Mouse (Mus musculus) midbrain, postnatal 0 days (tissue): Measurements from ENCODE around the gene Xdh. TPM values are rescaled to one million over a fixed set of nuclear protein-coding genes. Genes with fewer than 3 reads are reported as not detected.

Source experiments
- ATAC-seq: fragments of 200-750 bp; cut with Nextera tagmentation; 2 replicates; pipeline ENCODE4 v1.8.0; 2017; ENCODE audit warnings: moderate number of reproducible peaks, mild to moderate bottlenecking, moderate TSS enrichment, moderate library complexity; ENCODE audit not compliant: low FRiP score
- DNase-seq: peaks from one replicate; pipeline ENCODE4 v3.0.0-alpha.2; 2015; ENCODE audit warnings: low spot score
- H3K27ac ChIP-seq: fragments of 300-500 bp; sonication (generic); 2 replicates; pipeline ENCODE4 v1.5.1; 2014; ENCODE audit warnings: low read depth, mild to moderate bottlenecking, low read length, mixed read lengths
- H3K27me3 ChIP-seq: fragments of 300-500 bp; sonication (generic); 2 replicates; pipeline ENCODE4 v1.6.1; 2014; ENCODE audit warnings: low read length, control low read depth, mixed read lengths; ENCODE audit not compliant: insufficient read depth
- H3K36me3 ChIP-seq: fragments of 300-500 bp; sonication (generic); 2 replicates; pipeline ENCODE4 v1.6.1; 2014; ENCODE audit warnings: low read length, control low read depth, mixed read lengths; ENCODE audit not compliant: insufficient read depth
- H3K4me1 ChIP-seq: fragments of 300-500 bp; sonication (generic); 2 replicates; pipeline ENCODE4 v1.6.1; 2014; ENCODE audit warnings: mild to moderate bottlenecking, control low read depth, antibody characterized with exemption, low read length, mixed read lengths; ENCODE audit not compliant: insufficient read depth
- H3K4me2 ChIP-seq: fragments of 300-500 bp; sonication (generic); 2 replicates; pipeline ENCODE4 v1.6.1; 2014; ENCODE audit warnings: low read depth, mild to moderate bottlenecking, low read length, mixed read lengths; ENCODE audit not compliant: poor library complexity, severe bottlenecking
- H3K4me3 ChIP-seq: fragments of 300-500 bp; sonication (generic); 2 replicates; pipeline ENCODE4 v1.5.1; 2014; ENCODE audit warnings: low read depth, mild to moderate bottlenecking, low read length, moderate library complexity
- H3K9ac ChIP-seq: fragments of 300-500 bp; sonication (generic); replicated peaks from 2 replicates; pipeline ENCODE4 v1.6.1; 2014; ENCODE audit warnings: mild to moderate bottlenecking, low read length, moderate library complexity, mixed read lengths; ENCODE audit not compliant: poor library complexity, severe bottlenecking
- H3K9me3 ChIP-seq: fragments of 300-500 bp; sonication (generic); 2 replicates; pipeline ENCODE4 v1.6.1; 2016; ENCODE audit warnings: low read length, control low read depth
- CTCF ChIP-seq: IDR thresholded peaks from 2 replicates; pipeline ENCODE4 v1.5.1; 2016; ENCODE audit warnings: antibody characterized with exemption, mild to moderate bottlenecking
- WGBS: fragments of 180-500 bp; shearing (Covaris S2); extraction: QIAGEN DNeasy Blood & Tissue Kit; methylation state at CpG from one replicate; pipeline ENCODE4 v1.1.7; 2014; 5-methylcytosine and 5-hydroxymethylcytosine counted together
- polyA plus RNA-seq: library from polyadenylated mRNA; unstranded; fragments of >200 nt; fragmentation: Nextera tagmentation; extraction: Ambion mirVana; gene quantifications from 2 replicates; pipeline ENCODE4 v1.2.1, GENCODE M21; 2015
- total RNA-seq: library from RNA; depleted of rRNA; stranded (reverse); fragments of >200 nt; gene quantifications from 2 replicates; pipeline ENCODE4 v1.2.3, GENCODE M21; 2014

Gene Xdh
- total and polyA plus RNA-seq, 2 experiments from 2014 or later, result 0.55 to 0.59 TPM

DNA sequence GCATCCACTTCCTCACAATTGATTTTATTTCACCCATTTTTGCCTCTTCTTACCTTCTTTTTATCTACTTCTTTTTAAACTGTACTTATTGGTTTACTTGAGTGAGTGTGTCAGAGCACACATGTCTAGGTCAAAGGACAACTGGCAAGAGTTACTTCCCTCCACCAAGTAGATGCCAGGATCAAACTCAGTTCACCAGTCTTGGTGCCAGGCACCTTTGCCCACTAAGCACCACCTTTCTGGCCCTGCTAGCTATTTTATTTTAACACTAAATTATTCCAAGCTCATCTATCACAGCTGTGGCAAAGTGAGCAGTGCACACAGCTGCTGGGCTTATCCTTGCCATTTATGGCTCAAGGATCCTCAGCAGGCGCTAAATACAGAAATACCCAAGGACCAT lies 46.9 kb downstream of the Xdh start:
- WGBS, result 98% methylated on average over 1 of the region's 1 CpGs
- no peaks in the 10 kb centered on the region for H3K36me3 ChIP-seq
- H3K4me1 ChIP-seq, result no peaks in the 10 kb centered on the region
- no peak for ATAC-seq
- H3K4me2 ChIP-seq, result no peak overlapping the region
- no peak overlapping the region for H3K4me3 ChIP-seq
- no peak for TF ChIP-seq CTCF
- H3K9ac ChIP-seq, result no peak overlapping the region
- no peaks in the 10 kb centered on the region for H3K9me3 ChIP-seq
- H3K27me3 ChIP-seq, result no peaks in the 10 kb centered on the region
- DNase-seq, result no peak
- no peak overlapping the region for H3K27ac ChIP-seq

DNA sequence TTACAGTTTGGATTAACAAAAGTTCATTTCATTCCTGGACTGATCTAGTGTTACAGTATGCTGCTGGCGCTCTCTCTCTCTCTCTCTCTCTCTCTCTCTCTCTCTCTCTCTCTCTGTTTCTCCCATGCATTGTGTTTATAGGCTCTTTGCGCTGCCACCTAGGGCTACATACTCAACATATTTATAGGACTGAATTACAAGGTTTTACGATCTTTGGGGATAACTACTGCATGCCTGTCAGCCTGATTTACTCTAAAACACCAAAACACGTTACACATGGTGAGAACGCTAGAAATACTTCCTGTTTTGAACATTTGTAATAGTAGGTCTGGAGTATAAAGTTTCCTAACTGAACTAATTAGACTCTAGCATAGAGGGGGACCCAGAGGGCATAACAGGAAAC lies 47.8 kb downstream of the Xdh start:
- Histone ChIP-seq H3K27ac (no peak overlapping the region), H3K4me1 (no peaks in the 10 kb centered on the region), H3K4me2 (no peak overlapping the region), H3K36me3 (no peaks in the 10 kb centered on the region), H3K4me3 (no peak overlapping the region), H3K9ac (no peak overlapping the region), H3K27me3 (no peaks in the 10 kb centered on the region), H3K9me3 (no peaks in the 10 kb centered on the region)
- WGBS, result 44% methylated on average over 5 of the region's 5 CpGs
- no peak for TF ChIP-seq CTCF
- ATAC-seq (no peak), DNase-seq (no peak)

DNA sequence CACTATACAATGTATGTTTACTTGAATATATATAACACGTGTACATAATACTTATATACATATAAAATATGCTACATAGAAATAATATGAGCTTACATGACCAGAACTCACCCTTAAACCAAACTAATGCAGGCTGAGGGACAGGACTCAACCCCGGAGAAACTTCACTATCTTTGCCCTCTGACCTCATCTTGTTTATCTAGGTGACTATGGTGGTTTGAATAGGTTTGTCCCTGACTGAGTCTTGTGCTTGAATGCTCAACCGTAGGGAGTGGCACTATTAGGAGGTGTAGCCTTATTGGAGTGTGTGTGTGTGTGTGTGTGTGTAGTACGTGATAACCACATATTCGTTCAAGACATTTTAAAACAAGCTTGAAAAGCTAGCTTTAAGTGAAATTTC lies 55.6 kb downstream of the Xdh start:
- H3K27me3 ChIP-seq, result no peaks in the 10 kb centered on the region
- H3K9me3 ChIP-seq, result no peaks in the 10 kb centered on the region
- TF ChIP-seq CTCF, result no peak
- ATAC-seq (no peak), DNase-seq (no peak)
- H3K4me1 ChIP-seq, result no peaks in the 10 kb centered on the region
- no peak overlapping the region for H3K4me2 ChIP-seq
- H3K27ac ChIP-seq, result no peak overlapping the region
- WGBS, result 92% methylated on average over 5 of the region's 5 CpGs
- no peaks in the 10 kb centered on the region for H3K36me3 ChIP-seq
- no peak overlapping the region for H3K4me3 ChIP-seq
- H3K9ac ChIP-seq, result no peak overlapping the region

DNA sequence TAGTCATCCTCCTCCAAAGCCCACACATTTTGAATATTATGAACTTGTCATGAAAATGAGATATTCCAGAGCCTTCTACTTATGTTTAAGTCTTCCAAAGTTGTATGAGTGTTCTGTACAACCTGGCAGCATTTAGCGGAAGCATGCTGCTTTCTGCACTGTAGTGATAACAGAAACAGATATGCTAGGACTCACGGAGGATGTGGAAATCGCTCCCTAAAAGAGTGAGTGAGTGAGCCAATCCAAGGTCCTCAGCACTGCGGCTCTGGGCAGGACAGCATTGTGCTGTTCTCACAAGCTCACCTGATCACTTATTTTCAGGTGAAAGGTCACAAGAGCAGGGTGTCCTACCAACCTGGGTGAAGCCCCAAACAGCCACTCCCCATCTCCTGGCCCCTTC lies 56.2 kb downstream of the Xdh start:
- Histone ChIP-seq H3K4me2 (no peak overlapping the region), H3K4me3 (no peak overlapping the region), H3K36me3 (no peaks in the 10 kb centered on the region), H3K4me1 (no peaks in the 10 kb centered on the region), H3K9ac (no peak overlapping the region), H3K9me3 (no peaks in the 10 kb centered on the region), H3K27me3 (no peaks in the 10 kb centered on the region), H3K27ac (no peak overlapping the region)
- 88% methylated on average over 4 of the region's 4 CpGs for WGBS
- no peak for DNase-seq
- no peak for ATAC-seq
- no peak for TF ChIP-seq CTCF

DNA sequence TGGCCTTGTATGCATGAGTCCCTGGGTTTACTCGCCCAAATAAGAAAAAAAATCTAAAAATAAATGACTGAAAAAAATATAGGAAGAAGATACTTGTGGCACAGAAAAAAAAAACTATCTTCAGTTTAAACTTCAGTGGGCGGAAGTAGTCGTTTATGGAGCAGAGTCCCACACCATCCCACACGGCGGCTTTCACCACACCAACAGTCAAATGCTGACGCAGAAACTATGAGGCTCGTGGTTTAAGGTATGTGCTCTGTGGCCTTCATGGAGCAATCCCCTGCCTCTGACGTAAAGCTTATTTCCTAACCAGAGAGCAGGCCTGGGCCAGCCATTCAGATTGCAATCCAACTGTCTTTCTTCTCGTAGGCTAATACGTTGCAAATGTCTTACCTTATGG lies 56.8 kb downstream of the Xdh start:
- Histone ChIP-seq H3K4me2 (no peak overlapping the region), H3K4me1 (no peaks in the 10 kb centered on the region), H3K36me3 (no peaks in the 10 kb centered on the region), H3K27ac (no peak overlapping the region), H3K4me3 (no peak overlapping the region), H3K9ac (no peak overlapping the region), H3K9me3 (no peaks in the 10 kb centered on the region), H3K27me3 (no peaks in the 10 kb centered on the region)
- ATAC-seq (no peak), DNase-seq (no peak)
- no peak for TF ChIP-seq CTCF
- WGBS, result 91% methylated on average over 10 of the region's 10 CpGs

DNA sequence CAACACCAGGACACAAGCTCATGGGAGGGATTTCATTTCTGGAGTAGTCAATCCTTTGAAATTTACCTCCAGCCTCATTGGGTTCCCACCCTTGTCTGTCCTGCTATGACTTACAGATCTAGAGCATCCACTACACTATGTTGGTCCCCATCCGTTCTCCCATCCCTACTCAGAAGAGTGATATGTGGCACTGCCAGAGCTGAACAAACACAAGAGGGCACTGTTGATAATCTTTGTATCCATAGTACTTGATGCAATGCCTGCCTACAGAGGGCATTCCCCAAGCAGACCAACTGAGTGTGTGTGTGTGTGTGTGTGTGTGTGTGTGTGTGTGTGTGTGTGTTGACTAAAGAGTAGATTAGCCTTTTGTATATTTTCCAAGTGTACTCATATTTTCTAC lies 58.4 kb downstream of the Xdh start:
- Histone ChIP-seq H3K4me1 (no peaks in the 10 kb centered on the region), H3K27ac (no peak overlapping the region), H3K36me3 (no peaks in the 10 kb centered on the region), H3K4me2 (no peak overlapping the region), H3K9me3 (no peaks in the 10 kb centered on the region), H3K9ac (no peak overlapping the region), H3K4me3 (no peak overlapping the region), H3K27me3 (no peaks in the 10 kb centered on the region)
- peak; percentile 44 for TF ChIP-seq CTCF
- DNase-seq (no peak), ATAC-seq (no peak)
- 90% methylated on average over 1 of the region's 1 CpGs for WGBS
